Mouse (Mus musculus) hindbrain, embryonic 11.5 days (tissue): ENCODE data around the gene AA986860. TPM values are rescaled to one million over a fixed set of nuclear protein-coding genes. Genes with fewer than 3 reads are reported as not detected.
A peak's percentile ranks its signal among the peaks of the same experiment; 100 is the strongest.

Experiments
- ATAC-seq: fragments of 200-750 bp; cut with Nextera tagmentation; 2 replicates; pipeline ENCODE4 v1.8.0; 2017; ENCODE audit warnings: mild to moderate bottlenecking, moderate TSS enrichment, moderate library complexity; ENCODE audit not compliant: low FRiP score
- DNase-seq: peaks from one replicate; pipeline ENCODE4 v3.0.0-alpha.2; 2015; ENCODE audit warnings: low spot score
- H3K27ac ChIP-seq: fragments of 300-500 bp; sonication (generic); 2 replicates; pipeline ENCODE4 v1.5.1; 2014; ENCODE audit warnings: mild to moderate bottlenecking, low read depth, low read length
- H3K27me3 ChIP-seq: fragments of 300-500 bp; sonication (generic); 2 replicates; pipeline ENCODE4 v1.6.1; 2014; ENCODE audit warnings: mild to moderate bottlenecking, low read length, moderate library complexity, mixed read lengths; ENCODE audit not compliant: control insufficient read depth, insufficient read depth
- H3K36me3 ChIP-seq: fragments of 300-500 bp; sonication (generic); 2 replicates; pipeline ENCODE4 v1.6.1; 2014; ENCODE audit warnings: mild to moderate bottlenecking, low read length, moderate library complexity, mixed read lengths; ENCODE audit not compliant: control insufficient read depth, insufficient read depth
- H3K4me1 ChIP-seq: fragments of 300-500 bp; sonication (generic); replicated peaks from 2 replicates; pipeline ENCODE4 v1.6.1; 2014; ENCODE audit warnings: low read length, mixed read lengths; ENCODE audit not compliant: control insufficient read depth, insufficient read depth
- H3K4me2 ChIP-seq: fragments of 300-500 bp; sonication (generic); replicated peaks from 2 replicates; pipeline ENCODE4 v1.6.1; 2014; ENCODE audit warnings: mild to moderate bottlenecking, low read depth, low read length
- H3K4me3 ChIP-seq: fragments of 300-500 bp; sonication (generic); 2 replicates; pipeline ENCODE4 v1.5.1; 2014; ENCODE audit warnings: low read depth, low read length
- H3K9ac ChIP-seq: fragments of 300-500 bp; sonication (generic); 2 replicates; pipeline ENCODE4 v1.6.1; 2014; ENCODE audit warnings: low read depth, low read length
- H3K9me3 ChIP-seq: fragments of 300-500 bp; sonication (generic); 2 replicates; pipeline ENCODE4 v1.6.1; 2016; ENCODE audit warnings: low read length; ENCODE audit not compliant: control insufficient read depth
- WGBS: fragments of 180-500 bp; shearing (Covaris S2); extraction: QIAGEN DNeasy Blood & Tissue Kit; methylation state at CpG from one replicate; pipeline ENCODE4 v1.1.7; 2014; 5-methylcytosine and 5-hydroxymethylcytosine counted together
- polyA plus RNA-seq: library from polyadenylated mRNA; unstranded; fragments of >200 nt; fragmentation: Nextera tagmentation; extraction: Ambion mirVana; gene quantifications from 2 replicates; pipeline ENCODE4 v1.2.1, GENCODE M21; 2014

Gene AA986860
- polyA plus RNA-seq, 1 experiment from 2014 or later: 0.79 TPM

DNA sequence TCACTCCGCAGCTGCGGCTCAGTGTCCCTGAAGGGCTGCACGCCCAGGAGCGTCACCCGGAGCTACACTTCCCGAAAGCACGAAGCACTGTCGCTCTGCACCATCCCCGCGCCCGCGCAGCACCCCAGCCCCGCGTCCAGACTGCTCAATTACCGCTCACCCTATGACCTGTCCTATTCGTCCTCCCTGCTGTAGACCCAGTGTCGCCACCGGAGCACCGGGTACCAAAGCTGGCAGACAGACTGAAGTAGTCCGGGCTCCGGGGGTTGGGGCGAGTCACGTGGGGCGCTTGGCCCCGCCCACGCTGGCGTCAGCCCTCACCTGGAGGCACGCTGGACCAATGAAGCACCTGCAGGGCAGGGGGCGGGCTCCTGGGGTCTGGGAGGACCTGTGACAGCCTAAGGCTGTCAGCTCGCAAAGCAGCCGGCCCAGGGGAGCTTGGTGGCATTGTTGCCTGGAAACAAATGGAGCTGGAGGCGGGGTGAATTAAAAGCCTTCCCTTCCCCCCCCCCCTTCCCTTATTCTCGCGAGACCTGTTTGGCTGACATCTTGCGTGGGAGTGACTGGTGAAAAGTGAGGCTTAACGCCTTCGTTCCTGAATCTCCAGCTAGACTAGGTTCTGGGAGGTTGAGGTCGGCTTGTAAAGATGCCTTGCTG, 16.1 kb upstream of the AA986860 start, which contains the start of gene Gm29427:
Gene Gm29427, minus strand, starts transcription at position 239 of the 657 bp plus-strand sequence.
- Histone ChIP-seq H3K27me3 (no peaks in the 10 kb centered on the region), H3K36me3 (no peaks in the 10 kb centered on the region), H3K9me3 (no peaks in the 10 kb centered on the region), H3K4me3 (peak within 1 kb of the TSS; percentile 88), H3K27ac (peak within 1 kb of the TSS; percentile 82), H3K4me1 (no peaks in the 10 kb centered on the region), H3K4me2 (peak within 1 kb of the TSS; percentile 96), H3K9ac (peak within 1 kb of the TSS; percentile 98)
- under 1% methylated on average over 35 of the region's 38 CpGs for WGBS
- DNase-seq (peak; percentile 88), ATAC-seq (peak; percentile 93)

DNA sequence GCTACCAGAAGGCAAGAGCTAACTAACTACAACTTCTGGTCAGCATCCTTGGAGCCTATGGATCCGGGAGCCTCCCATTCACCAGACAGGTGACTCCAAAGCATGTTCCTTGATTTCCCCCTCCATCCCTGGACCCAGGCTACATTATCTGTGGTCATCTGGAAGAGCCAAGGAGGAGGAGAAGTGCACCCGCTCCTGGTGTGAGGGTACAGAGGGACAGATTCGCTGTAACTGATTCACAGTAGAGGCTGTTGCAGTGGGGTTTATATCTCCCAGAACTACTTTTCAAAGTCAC, 15.6 kb upstream of the AA986860 start:
- no peaks in the 10 kb centered on the region for H3K4me1 ChIP-seq
- H3K27ac ChIP-seq: peak overlapping the region; percentile 82; the same call in 1 of the 2 replicates
- peak overlapping the region; percentile 98 for H3K9ac ChIP-seq
- peak overlapping the region; percentile 96 for H3K4me2 ChIP-seq
- H3K4me3 ChIP-seq: peak overlapping the region; percentile 88
- H3K27me3 ChIP-seq: no peaks in the 10 kb centered on the region
- no peak for DNase-seq
- H3K9me3 ChIP-seq: no peaks in the 10 kb centered on the region
- WGBS: 3% methylated on average over 3 of the region's 3 CpGs
- peak; percentile 38 for ATAC-seq
- H3K36me3 ChIP-seq: no peaks in the 10 kb centered on the region

DNA sequence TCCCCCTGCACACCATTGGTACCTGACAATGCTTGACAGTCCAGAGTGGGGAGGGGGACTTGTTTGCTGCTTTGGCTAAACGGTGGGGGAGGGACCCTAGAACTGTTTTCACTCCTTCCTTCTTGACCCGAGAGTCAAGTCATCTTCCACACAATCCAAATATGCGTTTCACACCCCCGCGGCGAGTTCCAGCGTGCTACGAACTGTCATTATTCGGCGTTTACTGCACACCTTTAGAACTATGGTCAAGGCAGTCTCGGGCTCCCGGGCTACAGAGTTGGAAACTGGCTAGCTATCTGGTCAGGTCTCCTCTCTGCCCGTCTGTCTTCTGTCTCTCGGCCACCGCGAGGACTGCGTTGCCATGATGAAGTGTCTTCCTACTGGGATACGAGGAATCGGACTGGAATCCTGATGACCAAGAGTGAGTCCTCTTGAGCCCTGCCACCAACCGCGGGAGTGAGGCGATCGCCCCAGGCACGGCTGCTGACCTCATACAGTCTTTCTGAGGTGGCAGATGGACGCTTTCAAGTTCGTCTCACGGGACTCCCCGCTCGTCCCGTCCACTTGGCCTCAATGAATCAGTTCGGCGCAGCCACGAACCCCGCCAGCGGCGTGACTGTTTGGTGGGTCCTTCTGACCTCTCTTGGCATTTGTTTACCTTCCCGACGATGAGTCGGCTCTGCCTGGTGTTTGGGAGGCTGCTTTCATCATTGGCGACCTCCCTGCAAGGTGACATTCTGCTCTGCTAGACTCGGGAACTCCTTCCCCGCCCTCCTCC, 15.1 kb upstream of the AA986860 start:
- Histone ChIP-seq H3K4me2 (peak overlapping the region; percentile 96), H3K9ac (peak overlapping the region; percentile 98), H3K27me3 (no peaks in the 10 kb centered on the region), H3K9me3 (no peaks in the 10 kb centered on the region), H3K36me3 (no peaks in the 10 kb centered on the region), H3K4me3 (peak overlapping the region; percentile 88), H3K27ac (peak overlapping the region; percentile 82), H3K4me1 (no peaks in the 10 kb centered on the region)
- DNase-seq (peak; percentile 72), ATAC-seq (peak; percentile 34)
- under 1% methylated on average over 42 of the region's 42 CpGs for WGBS

DNA sequence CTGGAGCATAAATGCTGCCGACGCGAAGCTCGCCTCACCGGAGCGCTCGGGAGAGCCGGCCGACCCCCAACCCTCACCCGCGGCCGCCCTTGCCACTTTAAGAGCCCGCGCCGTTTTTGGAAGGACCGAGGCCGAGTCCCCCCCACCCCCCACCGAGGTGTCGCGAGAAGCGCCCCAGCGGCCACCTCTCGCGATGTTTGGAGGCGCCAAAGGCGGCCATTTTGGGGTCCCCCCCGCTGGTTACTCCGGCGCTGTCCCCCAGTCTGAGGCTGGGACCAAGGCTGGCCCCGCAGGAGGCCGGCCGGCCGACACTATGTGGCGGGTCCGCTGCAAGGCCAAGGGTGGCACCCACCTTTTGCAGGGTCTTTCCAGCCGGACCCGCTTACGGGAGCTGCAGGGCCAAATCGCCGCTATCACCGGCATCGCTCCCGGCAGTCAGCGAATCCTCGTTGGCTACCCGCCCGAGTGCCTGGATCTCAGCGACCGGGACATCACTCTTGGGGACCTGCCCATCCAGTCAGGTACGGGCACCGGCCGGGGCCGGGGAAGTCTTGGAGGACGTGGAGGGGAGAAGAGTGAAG, 14.4 kb upstream of the AA986860 start, which contains the start of gene Yod1:
Gene Yod1, plus strand, starts transcription at position 37 of the 581 bp plus-strand sequence.
- Histone ChIP-seq H3K4me1 (no peaks in the 10 kb centered on the region), H3K27ac (peak within 1 kb of the TSS; percentile 82), H3K4me2 (peak within 1 kb of the TSS; percentile 96), H3K4me3 (peak within 1 kb of the TSS; percentile 88), H3K27me3 (no peaks in the 10 kb centered on the region), H3K36me3 (no peaks in the 10 kb centered on the region), H3K9me3 (no peaks in the 10 kb centered on the region), H3K9ac (peak within 1 kb of the TSS; percentile 98)
- under 1% methylated on average over 46 of the region's 54 CpGs for WGBS
- peak; percentile 95 for DNase-seq
- peak; percentile 82 for ATAC-seq

DNA sequence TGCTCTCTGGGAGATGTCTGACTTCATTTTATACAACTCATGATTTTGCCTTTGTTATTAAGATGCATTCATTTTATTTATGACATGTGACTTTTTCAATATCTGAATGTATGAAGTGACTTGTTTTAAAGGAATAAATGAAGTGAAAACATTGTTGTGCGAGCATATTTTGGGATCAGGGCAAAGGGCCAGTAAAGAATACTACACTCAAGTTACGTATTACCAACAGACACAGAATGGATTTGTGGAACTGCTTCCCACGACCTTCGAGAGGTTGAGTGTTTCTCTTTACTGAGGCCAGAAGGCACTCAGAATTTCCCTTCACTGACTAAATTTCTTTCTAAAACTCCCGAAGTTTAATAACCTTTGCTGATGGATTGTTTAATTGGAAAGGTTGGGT, 7.6 kb upstream of the AA986860 start:
- Histone ChIP-seq H3K27me3 (no peaks in the 10 kb centered on the region), H3K36me3 (no peaks in the 10 kb centered on the region), H3K4me1 (no peaks in the 10 kb centered on the region), H3K4me2 (no peak overlapping the region), H3K27ac (no peak overlapping the region), H3K9me3 (no peaks in the 10 kb centered on the region), H3K9ac (no peak overlapping the region), H3K4me3 (no peak overlapping the region)
- ATAC-seq (no peak), DNase-seq (no peak)
- WGBS: 94% methylated on average over 5 of the region's 5 CpGs

DNA sequence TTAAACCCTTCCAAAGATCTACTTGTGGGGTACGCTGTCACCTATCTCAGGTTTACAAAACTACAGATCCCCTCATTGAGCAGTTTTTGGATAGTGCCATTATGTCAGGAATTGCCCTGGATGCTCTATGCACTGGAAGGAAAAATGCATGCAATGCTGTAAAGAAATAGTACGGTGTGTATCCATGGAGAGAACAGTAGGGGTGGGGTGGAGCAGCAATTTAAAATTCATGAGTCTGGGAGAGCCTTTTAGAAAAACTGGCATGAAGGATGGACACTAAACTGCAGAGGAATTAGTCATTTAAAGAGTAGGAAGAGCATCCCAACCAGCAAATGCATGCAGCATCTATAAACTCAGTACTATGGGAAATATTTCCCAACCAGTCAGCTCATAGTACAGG, 5.4 kb upstream of the AA986860 start:
- WGBS: 79% methylated on average over 2 of the region's 2 CpGs
- H3K4me2 ChIP-seq: no peak overlapping the region
- no peak overlapping the region for H3K4me3 ChIP-seq
- no peaks in the 10 kb centered on the region for H3K27me3 ChIP-seq
- H3K4me1 ChIP-seq: no peaks in the 10 kb centered on the region
- no peak for DNase-seq
- ATAC-seq: no peak
- H3K36me3 ChIP-seq: no peaks in the 10 kb centered on the region
- H3K9ac ChIP-seq: no peak overlapping the region
- no peaks in the 10 kb centered on the region for H3K9me3 ChIP-seq
- H3K27ac ChIP-seq: no peak overlapping the region

DNA sequence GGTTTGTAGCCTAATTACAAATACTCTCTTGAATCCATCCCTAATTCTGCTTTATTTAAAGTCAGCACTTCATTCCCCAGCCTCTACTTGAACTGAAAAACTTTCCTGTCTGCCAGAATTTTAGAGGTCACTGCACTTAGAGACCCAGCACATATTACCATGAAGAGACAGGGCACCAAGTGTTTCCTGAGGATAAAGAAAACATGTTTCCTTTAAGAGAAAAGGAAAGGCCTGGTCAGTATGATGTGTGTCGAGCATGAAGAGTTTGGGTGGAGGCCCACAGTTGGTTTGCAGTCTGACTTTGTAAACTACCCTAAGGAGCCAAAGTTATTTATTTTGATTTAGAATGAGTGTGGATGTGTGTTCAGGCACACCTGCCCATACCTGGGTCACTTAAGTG, 3.7 kb upstream of the AA986860 start:
- H3K36me3 ChIP-seq: no peaks in the 10 kb centered on the region
- no peaks in the 10 kb centered on the region for H3K27me3 ChIP-seq
- no peak for DNase-seq
- H3K9ac ChIP-seq: no peak overlapping the region
- no peak overlapping the region for H3K27ac ChIP-seq
- WGBS: 85% methylated on average over 1 of the region's 1 CpGs
- no peak overlapping the region for H3K4me2 ChIP-seq
- ATAC-seq: no peak
- no peak overlapping the region for H3K4me3 ChIP-seq
- no peaks in the 10 kb centered on the region for H3K4me1 ChIP-seq
- no peaks in the 10 kb centered on the region for H3K9me3 ChIP-seq

DNA sequence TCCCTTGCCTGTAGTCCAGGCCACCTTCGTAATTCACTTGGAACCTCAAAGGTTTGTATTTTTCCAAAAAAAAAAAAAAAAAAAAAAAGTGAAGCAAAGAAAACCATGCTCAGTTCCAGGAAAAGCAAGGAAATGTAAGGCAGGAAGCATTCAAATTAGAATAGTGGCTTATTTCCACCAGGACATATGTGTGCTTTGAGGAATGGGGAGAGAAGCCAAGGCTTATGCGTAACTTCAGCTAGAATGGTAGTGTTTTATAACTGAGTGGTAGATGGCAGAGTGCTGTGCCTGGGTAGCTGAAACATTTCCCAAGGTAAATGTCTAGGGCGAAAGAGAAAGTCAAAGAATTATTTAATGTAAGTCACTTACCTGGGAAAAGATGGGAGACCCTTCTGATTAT, 3.1 kb upstream of the AA986860 start:
- Histone ChIP-seq H3K36me3 (no peaks in the 10 kb centered on the region), H3K27ac (no peak overlapping the region), H3K9me3 (no peaks in the 10 kb centered on the region), H3K27me3 (no peaks in the 10 kb centered on the region), H3K4me3 (no peak overlapping the region), H3K4me1 (no peaks in the 10 kb centered on the region), H3K4me2 (no peak overlapping the region), H3K9ac (no peak overlapping the region)
- 93% methylated on average over 3 of the region's 3 CpGs for WGBS
- DNase-seq (no peak), ATAC-seq (no peak)
